Mouse (Mus musculus) intestine, embryonic 14.5 days (tissue): Measurements from ENCODE around the gene Tenm2. TPM values are rescaled to one million over a fixed set of nuclear protein-coding genes. Genes with fewer than 3 reads are reported as not detected.

Experiments
- ATAC-seq: fragments of 200-750 bp; cut with Nextera tagmentation; replicated peaks from 2 replicates; pipeline ENCODE4 v1.8.0; 2017; ENCODE audit warnings: low read depth, moderate number of reproducible peaks, moderate TSS enrichment, moderate library complexity; ENCODE audit not compliant: low FRiP score, low TSS enrichment
- DNase-seq: peaks from one replicate; pipeline ENCODE4 v3.0.0-alpha.2; 2018; ENCODE audit warnings: low spot score
- H3K27ac ChIP-seq: fragments of 300-500 bp; sonication (generic); 2 replicates; pipeline ENCODE4 v1.5.1; 2014; ENCODE audit warnings: low read depth, mild to moderate bottlenecking, control low read depth
- H3K27me3 ChIP-seq: fragments of 300-500 bp; sonication (generic); replicated peaks from 2 replicates; pipeline ENCODE4 v1.6.1; 2014; ENCODE audit warnings: low read length, control low read depth; ENCODE audit not compliant: control insufficient read depth, insufficient read depth
- H3K36me3 ChIP-seq: fragments of 300-500 bp; sonication (generic); 2 replicates; pipeline ENCODE4 v1.6.1; 2014; ENCODE audit warnings: low read length, control low read depth; ENCODE audit not compliant: control insufficient read depth, insufficient read depth
- H3K4me1 ChIP-seq: fragments of 300-500 bp; sonication (generic); replicated peaks from 2 replicates; pipeline ENCODE4 v1.6.1; 2014; ENCODE audit warnings: low read length, control low read depth, mixed read lengths; ENCODE audit not compliant: control insufficient read depth, insufficient read depth
- H3K4me2 ChIP-seq: fragments of 300-500 bp; sonication (generic); 2 replicates; pipeline ENCODE4 v1.6.1; 2014; ENCODE audit warnings: low read length
- H3K4me3 ChIP-seq: fragments of 300-500 bp; sonication (generic); 2 replicates; pipeline ENCODE4 v1.5.1; 2014; ENCODE audit warnings: low read depth, low read length, control low read depth, mixed read lengths
- H3K9ac ChIP-seq: fragments of 300-500 bp; sonication (generic); 2 replicates; pipeline ENCODE4 v1.6.1; 2014; ENCODE audit warnings: mild to moderate bottlenecking, low read length
- H3K9me3 ChIP-seq: fragments of 300-500 bp; sonication (generic); 2 replicates; pipeline ENCODE4 v1.6.1; 2016; ENCODE audit warnings: low read length, control low read depth; ENCODE audit not compliant: control insufficient read depth
- WGBS: fragments of 180-500 bp; shearing (Covaris S2); extraction: QIAGEN DNeasy Blood & Tissue Kit; methylation state at CpG from one replicate; pipeline ENCODE4 v1.1.7; 2014; 5-methylcytosine and 5-hydroxymethylcytosine counted together
- polyA plus RNA-seq: library from polyadenylated mRNA; unstranded; fragments of >200 nt; fragmentation: Nextera tagmentation; extraction: Ambion mirVana; gene quantifications from 2 replicates; pipeline ENCODE4 v1.2.1, GENCODE M21; 2014

Gene Tenm2
- polyA plus RNA-seq, 1 experiment from 2014 or later, result 2.8 TPM

GRCm38 (mm10) chr11:36557316-36557715 is 678.4 kb downstream of the Tenm2 start:
- Histone ChIP-seq H3K27me3 (no peaks in the 10 kb centered on the region), H3K4me3 (no peak overlapping the region), H3K9me3 (no peaks in the 10 kb centered on the region), H3K4me2 (no peak overlapping the region), H3K27ac (no peak overlapping the region), H3K9ac (no peak overlapping the region), H3K4me1 (no peaks in the 10 kb centered on the region), H3K36me3 (no peaks in the 10 kb centered on the region)
- no peak for DNase-seq
- ATAC-seq, result no peak
- 83% methylated on average over 6 of the region's 6 CpGs for WGBS

GRCm38 (mm10) chr11:36553286-36553685 is 682.5 kb downstream of the Tenm2 start:
- ATAC-seq, result no peak
- H3K9ac ChIP-seq, result no peak overlapping the region
- no peaks in the 10 kb centered on the region for H3K27me3 ChIP-seq
- 78% methylated on average over 5 of the region's 5 CpGs for WGBS
- H3K9me3 ChIP-seq, result no peaks in the 10 kb centered on the region
- no peak for DNase-seq
- no peaks in the 10 kb centered on the region for H3K36me3 ChIP-seq
- no peak overlapping the region for H3K4me3 ChIP-seq
- no peak overlapping the region for H3K27ac ChIP-seq
- no peaks in the 10 kb centered on the region for H3K4me1 ChIP-seq
- no peak overlapping the region for H3K4me2 ChIP-seq

GRCm38 (mm10) chr11:36550649-36551048 is 685.1 kb downstream of the Tenm2 start:
- no peaks in the 10 kb centered on the region for H3K27me3 ChIP-seq
- no peak overlapping the region for H3K27ac ChIP-seq
- H3K9ac ChIP-seq, result no peak overlapping the region
- H3K9me3 ChIP-seq, result no peaks in the 10 kb centered on the region
- WGBS, result 69% methylated on average over 4 of the region's 4 CpGs
- H3K4me2 ChIP-seq, result no peak overlapping the region
- H3K36me3 ChIP-seq, result no peaks in the 10 kb centered on the region
- DNase-seq (no peak), ATAC-seq (no peak)
- H3K4me3 ChIP-seq, result no peak overlapping the region
- no peaks in the 10 kb centered on the region for H3K4me1 ChIP-seq

- Histone ChIP-seq H3K4me1 (no peaks in the 10 kb centered on the region), H3K27me3 (no peaks in the 10 kb centered on the region), H3K36me3 (no peaks in the 10 kb centered on the region), H3K4me3 (no peak overlapping the region), H3K27ac (no peak overlapping the region), H3K9me3 (no peaks in the 10 kb centered on the region), H3K4me2 (no peak overlapping the region), H3K9ac (no peak overlapping the region)
- no peak for DNase-seq
- ATAC-seq, result no peak
- 78% methylated on average over 11 of the region's 11 CpGs for WGBS
Measured at GRCm38 (mm10) chr11:36549398-36550139, 686.2 kb downstream of the Tenm2 start.

- Histone ChIP-seq H3K27ac (no peak overlapping the region), H3K9ac (no peak overlapping the region), H3K27me3 (no peaks in the 10 kb centered on the region), H3K4me1 (no peaks in the 10 kb centered on the region), H3K4me3 (no peak overlapping the region), H3K9me3 (no peaks in the 10 kb centered on the region), H3K36me3 (no peaks in the 10 kb centered on the region), H3K4me2 (no peak overlapping the region)
- WGBS, result 75% methylated on average over 4 of the region's 4 CpGs
- ATAC-seq (no peak), DNase-seq (no peak)
Measured at GRCm38 (mm10) chr11:36548139-36548538, 687.6 kb downstream of the Tenm2 start.

- 71% methylated on average over 4 of the region's 4 CpGs for WGBS
- Histone ChIP-seq H3K4me3 (no peak overlapping the region), H3K9me3 (no peaks in the 10 kb centered on the region), H3K36me3 (no peaks in the 10 kb centered on the region), H3K27ac (no peak overlapping the region), H3K4me1 (no peaks in the 10 kb centered on the region), H3K9ac (no peak overlapping the region), H3K4me2 (no peak overlapping the region), H3K27me3 (no peaks in the 10 kb centered on the region)
- no peak for ATAC-seq
- no peak for DNase-seq
Measured at GRCm38 (mm10) chr11:36538144-36538543, 697.6 kb downstream of the Tenm2 start.

- no peak for DNase-seq
- H3K9me3 ChIP-seq, result no peaks in the 10 kb centered on the region
- no peaks in the 10 kb centered on the region for H3K4me1 ChIP-seq
- H3K36me3 ChIP-seq, result no peaks in the 10 kb centered on the region
- no peak overlapping the region for H3K9ac ChIP-seq
- no peak for ATAC-seq
- H3K27me3 ChIP-seq, result no peaks in the 10 kb centered on the region
- 88% methylated on average over 9 of the region's 9 CpGs for WGBS
- H3K27ac ChIP-seq, result no peak overlapping the region
- H3K4me3 ChIP-seq, result no peak overlapping the region
- no peak overlapping the region for H3K4me2 ChIP-seq
Measured at GRCm38 (mm10) chr11:36537573-36538133, 698.1 kb downstream of the Tenm2 start.

- 87% methylated on average over 3 of the region's 3 CpGs for WGBS
Measured at GRCm38 (mm10) chr11:36535591-36535990, 700.2 kb downstream of the Tenm2 start.

GRCm38 (mm10) chr11:36531614-36532013 is 704.1 kb downstream of the Tenm2 start:
- 59% methylated on average over 4 of the region's 4 CpGs for WGBS
- no peak for ATAC-seq

More at GRCm38 (mm10) chr11:36535591-36535990, 700.2 kb downstream of the Tenm2 start:
- Histone ChIP-seq H3K4me1 (no peaks in the 10 kb centered on the region), H3K9ac (no peak overlapping the region), H3K9me3 (no peaks in the 10 kb centered on the region), H3K27me3 (no peaks in the 10 kb centered on the region), H3K36me3 (no peaks in the 10 kb centered on the region), H3K4me2 (no peak overlapping the region), H3K27ac (no peak overlapping the region), H3K4me3 (no peak overlapping the region)
- DNase-seq (no peak), ATAC-seq (no peak)

More at GRCm38 (mm10) chr11:36531614-36532013, 704.1 kb downstream of the Tenm2 start:
- Histone ChIP-seq H3K4me1 (no peaks in the 10 kb centered on the region), H3K36me3 (no peaks in the 10 kb centered on the region), H3K4me3 (no peak overlapping the region), H3K9me3 (no peaks in the 10 kb centered on the region), H3K27me3 (no peaks in the 10 kb centered on the region), H3K9ac (no peak overlapping the region), H3K27ac (no peak overlapping the region), H3K4me2 (no peak overlapping the region)
- no peak for DNase-seq
